In the genomic region with DNA sequence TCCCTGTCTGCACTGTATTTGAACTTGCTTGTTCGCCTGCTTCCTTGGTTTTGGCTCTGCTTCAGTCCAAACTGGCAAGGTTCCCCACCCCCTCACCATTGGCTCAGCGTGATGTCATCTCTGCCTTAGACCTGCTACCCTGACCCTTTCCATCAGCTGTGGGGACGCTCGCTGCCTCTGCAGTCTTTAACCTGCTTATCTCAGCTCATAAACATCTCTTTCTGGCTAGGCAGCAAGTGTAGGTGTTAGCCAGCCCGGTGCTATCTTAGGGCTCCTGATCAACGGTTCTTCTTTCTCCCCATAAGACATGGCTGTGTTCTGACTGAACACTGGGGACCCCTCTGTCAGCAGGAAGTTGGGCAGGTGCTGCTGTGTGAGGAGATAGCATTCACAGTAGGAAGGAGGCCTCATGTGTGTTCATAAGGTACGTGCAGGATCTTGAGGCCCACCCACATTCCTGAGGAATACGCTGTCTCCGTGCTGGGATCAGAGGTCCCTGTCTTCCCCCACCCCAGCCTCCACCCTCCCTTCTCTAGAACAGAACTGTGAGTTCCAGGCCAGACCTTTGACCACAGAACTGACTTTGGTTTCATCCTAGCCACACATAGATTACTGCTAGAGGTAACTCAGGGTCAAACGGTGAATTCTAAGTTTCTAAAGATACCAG, we compare ENCODE assay signal across 11 mouse cellular contexts. TPM values are rescaled to one million over a fixed set of nuclear protein-coding genes. Genes with fewer than 3 reads are reported as not detected.
DNase-seq lines count a peak whose midpoint lies in the region; ATAC-seq and TF ChIP-seq lines count a peak whose summit lies in the region.
"Had no signal": no experiment of that assay in that cellular context is flagged by ENCODE, and none has a peak within 500 bp of the region (broad histone marks: within the 10 kb centered on the region; RNA-seq: fewer than 3 reads in every experiment).

No protein-coding gene starts in this region.

- H3K36me3 ChIP-seq in embryonic facial prominence, embryonic 12.5 days = peaks cover 45% of the 10 kb centered on the region
- peaks cover 97% of the 10 kb centered on the region for H3K36me3 ChIP-seq in embryonic facial prominence, embryonic 10.5 days (replicated peaks)
- H3K36me3 ChIP-seq in intestine, embryonic 14.5 days (ENCODE audit: control insufficient read depth, insufficient read depth, low read length) = peaks cover 81% of the 10 kb centered on the region
- peaks cover 7% of the 10 kb centered on the region for H3K36me3 ChIP-seq in myocyte (ENCODE audit: control insufficient read depth, insufficient read depth)
- H3K36me3 ChIP-seq in forebrain, embryonic 10.5 days (replicated peaks) = peaks cover 93% of the 10 kb centered on the region

- DNase-seq in embryonic facial prominence, embryonic 10.5 days (ENCODE audit: low spot score) = no peak
- DNase-seq in intestine, embryonic 14.5 days (ENCODE audit: low spot score) = peak; percentile 69
- peak; percentile 77 to 88 for DNase-seq in kidney, postnatal 36 days
- DNase-seq in gastrocnemius, postnatal 4 days (ENCODE audit: low spot score in 2 of 2) = no peak
- no peak for DNase-seq in forebrain, embryonic 10.5 days (ENCODE audit: extremely low spot score, low spot score)
- no peak for DNase-seq in urinary bladder, adult 2 months (ENCODE audit: low spot score)
- DNase-seq: cerebellum, adult 9-11 months had no signal

- no peak for ATAC-seq in embryonic facial prominence, embryonic 12.5 days (ENCODE audit: insufficient number of reproducible peaks, insufficient read depth, low FRiP score, low TSS enrichment)
- peak; percentile 93 for ATAC-seq in intestine, embryonic 14.5 days (replicated peaks; ENCODE audit: low FRiP score, low TSS enrichment, low read depth)

- H3K4me2 ChIP-seq in embryonic facial prominence, embryonic 12.5 days (replicated peaks) = no peak overlapping the region
- H3K4me2 ChIP-seq in intestine, embryonic 14.5 days (ENCODE audit: low read length) = no peak overlapping the region
- peak overlapping the region; percentile 8 for H3K4me2 ChIP-seq in myocyte (ENCODE audit: low read depth)
- H3K4me2 ChIP-seq: neural tube, embryonic 13.5 days had no signal

- no peak overlapping the region for H3K9ac ChIP-seq in embryonic facial prominence, embryonic 12.5 days
- no peak overlapping the region for H3K9ac ChIP-seq in intestine, embryonic 14.5 days (ENCODE audit: low read length)
- H3K9ac ChIP-seq: neural tube, embryonic 13.5 days had no signal

- H3K27ac ChIP-seq in embryonic facial prominence, embryonic 12.5 days = 0 out of 2 replicates have a peak overlapping the region, but pooled peaks have one; percentile 18
- H3K27ac ChIP-seq in embryonic facial prominence, embryonic 10.5 days (replicated peaks) = no peak overlapping the region
- peak overlapping the region; percentile 29 for H3K27ac ChIP-seq in intestine, embryonic 14.5 days (ENCODE audit: low read depth)
- no peak overlapping the region for H3K27ac ChIP-seq in forebrain, embryonic 10.5 days
- H3K27ac ChIP-seq: midbrain, embryonic 10.5 days; neural tube, embryonic 13.5 days had no signal

- no peak for TF ChIP-seq POLR2A in myocyte (IDR thresholded peaks at IDR 0.05; ENCODE audit: insufficient read length, low read depth)

- no peaks in the 10 kb centered on the region for H3K79me2 ChIP-seq in myocyte (ENCODE audit: control insufficient read depth, insufficient read depth)

- H3K27me3 ChIP-seq in embryonic facial prominence, embryonic 12.5 days = no peaks in the 10 kb centered on the region
- no peaks in the 10 kb centered on the region for H3K27me3 ChIP-seq in embryonic facial prominence, embryonic 10.5 days (replicated peaks; ENCODE audit: low read depth, poor library complexity, severe bottlenecking)
- H3K27me3 ChIP-seq in intestine, embryonic 14.5 days (replicated peaks; ENCODE audit: control insufficient read depth, insufficient read depth, low read length) = no peaks in the 10 kb centered on the region
- no peaks in the 10 kb centered on the region for H3K27me3 ChIP-seq in myocyte (ENCODE audit: control insufficient read depth, insufficient read depth, insufficient read length)
- H3K27me3 ChIP-seq in forebrain, embryonic 10.5 days (ENCODE audit: poor library complexity, severe bottlenecking) = no peaks in the 10 kb centered on the region
- H3K27me3 ChIP-seq: neural tube, embryonic 13.5 days had no signal

- WGBS in embryonic facial prominence, embryonic 12.5 days = 67% methylated on average over 10 of the region's 10 CpGs
- 77% methylated on average over 10 of the region's 10 CpGs for WGBS in embryonic facial prominence, embryonic 10.5 days
- WGBS in intestine, embryonic 14.5 days = 40% methylated on average over 10 of the region's 10 CpGs
- WGBS in forebrain, embryonic 10.5 days = 86% methylated on average over 10 of the region's 10 CpGs

- no peak overlapping the region for H3K4me3 ChIP-seq in embryonic facial prominence, embryonic 12.5 days
- no peak overlapping the region for H3K4me3 ChIP-seq in embryonic facial prominence, embryonic 10.5 days
- H3K4me3 ChIP-seq in intestine, embryonic 14.5 days (ENCODE audit: low read depth, low read length) = no peak overlapping the region
- H3K4me3 ChIP-seq in myocyte = no peak overlapping the region
- no peak overlapping the region for H3K4me3 ChIP-seq in forebrain, embryonic 10.5 days
- H3K4me3 ChIP-seq: midbrain, embryonic 10.5 days; neural tube, embryonic 13.5 days had no signal

- peaks cover 21% of the 10 kb centered on the region for H3K4me1 ChIP-seq in embryonic facial prominence, embryonic 12.5 days
- H3K4me1 ChIP-seq in embryonic facial prominence, embryonic 10.5 days = peaks cover 29% of the 10 kb centered on the region
- H3K4me1 ChIP-seq in intestine, embryonic 14.5 days (replicated peaks; ENCODE audit: control insufficient read depth, insufficient read depth, low read length) = no peaks in the 10 kb centered on the region; the same call in none of the 2 replicates
- H3K4me1 ChIP-seq in forebrain, embryonic 10.5 days = peaks cover 18% of the 10 kb centered on the region
- H3K4me1 ChIP-seq: midbrain, embryonic 10.5 days; neural tube, embryonic 13.5 days had no signal

- H3K9me3 ChIP-seq in embryonic facial prominence, embryonic 12.5 days = no peaks in the 10 kb centered on the region
- no peaks in the 10 kb centered on the region for H3K9me3 ChIP-seq in embryonic facial prominence, embryonic 10.5 days
- no peaks in the 10 kb centered on the region for H3K9me3 ChIP-seq in intestine, embryonic 14.5 days (ENCODE audit: control insufficient read depth, low read length)
- H3K9me3 ChIP-seq in forebrain, embryonic 10.5 days = no peaks in the 10 kb centered on the region
- H3K9me3 ChIP-seq: midbrain, embryonic 10.5 days; neural tube, embryonic 13.5 days had no signal

- H3ac ChIP-seq in myocyte (ENCODE audit: control insufficient read depth, insufficient read length) = no peak overlapping the region

TF ChIP-seq in myocyte, 11 proteins besides CTCF, POLR2A, EP300 and RAD21:
- TF ChIP-seq USF1 (IDR thresholded peaks at IDR 0.05; ENCODE audit: low read depth) = no peak
- no peak for TF ChIP-seq POLR2AphosphoS2 (IDR thresholded peaks at IDR 0.05; ENCODE audit: insufficient read length, low read depth)
- TF ChIP-seq CEBPB (IDR thresholded peaks at IDR 0.05; ENCODE audit: insufficient read depth, poor library complexity, severe bottlenecking) = no peak
- TF ChIP-seq TCF3 (IDR thresholded peaks at IDR 0.05; ENCODE audit: insufficient read length, low read depth) = no peak
- TF ChIP-seq E2F4 (IDR thresholded peaks at IDR 0.05; ENCODE audit: insufficient read depth) = no peak
- TF ChIP-seq TCF12 (IDR thresholded peaks at IDR 0.05; ENCODE audit: insufficient read depth, poor library complexity, severe bottlenecking) = no peak
- TF ChIP-seq MAX (IDR thresholded peaks at IDR 0.05; ENCODE audit: low read depth) = no peak
- no peak for TF ChIP-seq MYOG (IDR thresholded peaks at IDR 0.05; ENCODE audit: control insufficient read depth in 1 of 3, insufficient read depth in 1 of 3, insufficient read length in 2 of 3, low read depth in 2 of 3)
- TF ChIP-seq REST (IDR thresholded peaks at IDR 0.05; ENCODE audit: insufficient read depth, insufficient read length) = no peak
- no peak for TF ChIP-seq MYOD1 (IDR thresholded peaks at IDR 0.05; ENCODE audit: control insufficient read depth in 1 of 3, insufficient read length in 2 of 3, low read depth in 2 of 3)
- no peak for TF ChIP-seq SRF (IDR thresholded peaks at IDR 0.05; ENCODE audit: control insufficient read depth, insufficient read length, low read depth)

RNA-seq across cellular contexts. Expression of gene Apoa1, which starts 21.4 kb away (rescaled TPM):
- polyA plus RNA-seq in embryonic facial prominence, embryonic 12.5 days (2016; fragmentation: Nextera tagmentation; extraction: Ambion mirVana) = 2.3 and 2.7 TPM in 2 replicates
- 1.4 TPM in 2 replicates for polyA plus RNA-seq in embryonic facial prominence, embryonic 10.5 days (2016; fragmentation: Nextera tagmentation; extraction: Ambion mirVana)
- 204 and 281 TPM in 2 replicates for polyA plus RNA-seq in intestine, embryonic 14.5 days (2014; fragmentation: Nextera tagmentation; extraction: Ambion mirVana)
- not detected for polyA plus RNA-seq in myocyte (2012; fragmentation: generic; extraction: Trizol)
- 10 to 100 TPM in 1 of 2 experiments, 1 to 10 TPM in 1; 4.0 to 31.8 TPM for total RNA-seq in gastrocnemius, postnatal 4 days (2021)
- polyA plus RNA-seq in forebrain, embryonic 10.5 days (2016; fragmentation: Nextera tagmentation; extraction: Ambion mirVana) = 0.95 and 1.1 TPM in 2 replicates
- polyA plus RNA-seq in urinary bladder, adult 2 months (2012; rRNA removed) = 0.51 and 0.87 TPM in 2 replicates

RNA-seq across cellular contexts. Expression of gene Apoc3, which starts 28.5 kb away (rescaled TPM):
- polyA plus RNA-seq in embryonic facial prominence, embryonic 12.5 days (2016; fragmentation: Nextera tagmentation; extraction: Ambion mirVana) = not detected in 2 replicates
- polyA plus RNA-seq in embryonic facial prominence, embryonic 10.5 days (2016; fragmentation: Nextera tagmentation; extraction: Ambion mirVana) = not detected in 2 replicates
- 6.8 and 12.2 TPM in 2 replicates for polyA plus RNA-seq in intestine, embryonic 14.5 days (2014; fragmentation: Nextera tagmentation; extraction: Ambion mirVana)
- polyA plus RNA-seq in myocyte (2012; fragmentation: generic; extraction: Trizol) = not detected
- total RNA-seq in gastrocnemius, postnatal 4 days (2021) = not detected
- not detected in 2 replicates for polyA plus RNA-seq in forebrain, embryonic 10.5 days (2016; fragmentation: Nextera tagmentation; extraction: Ambion mirVana)
- 0.34 and 0.68 TPM in 2 replicates for polyA plus RNA-seq in urinary bladder, adult 2 months (2012; rRNA removed)
- polyA plus RNA-seq: midbrain, embryonic 10.5 days; neural tube, embryonic 13.5 days had no signal

RNA-seq across cellular contexts. Expression of gene Apoa4, which starts 33.5 kb away (rescaled TPM):
- polyA plus RNA-seq in embryonic facial prominence, embryonic 12.5 days (2016; fragmentation: Nextera tagmentation; extraction: Ambion mirVana) = not detected in 2 replicates
- polyA plus RNA-seq in embryonic facial prominence, embryonic 10.5 days (2016; fragmentation: Nextera tagmentation; extraction: Ambion mirVana) = not detected in 2 replicates
- polyA plus RNA-seq in intestine, embryonic 14.5 days (2014; fragmentation: Nextera tagmentation; extraction: Ambion mirVana) = 6.9 and 12.3 TPM in 2 replicates
- not detected for polyA plus RNA-seq in myocyte (2012; fragmentation: generic; extraction: Trizol)
- total RNA-seq in gastrocnemius, postnatal 4 days (2021) = under 1 TPM in 1 of 2 experiments, not detected in 1; 0.15 TPM
- not detected in 2 replicates for polyA plus RNA-seq in forebrain, embryonic 10.5 days (2016; fragmentation: Nextera tagmentation; extraction: Ambion mirVana)
- polyA plus RNA-seq in urinary bladder, adult 2 months (2012; rRNA removed) = 0.04 TPM in 1 of 2 replicates, not detected in the other
- polyA plus RNA-seq: midbrain, embryonic 10.5 days had no signal

Comparison
In these comparisons a context has a peak if more than half of its experiments do, and no peak if none do; other contexts are left out.
1. H3K27ac ChIP-seq: peak in embryonic facial prominence, embryonic 12.5 days (single experiment) and intestine, embryonic 14.5 days (single experiment); none in embryonic facial prominence, embryonic 10.5 days (single experiment) and forebrain, embryonic 10.5 days (single experiment).
2. DNase-seq: peak in intestine, embryonic 14.5 days (single experiment) and kidney, postnatal 36 days (2 of 2); none in embryonic facial prominence, embryonic 10.5 days (single experiment), gastrocnemius, postnatal 4 days (0 of 2), forebrain, embryonic 10.5 days (single experiment) and urinary bladder, adult 2 months (single experiment).
3. RNA of gene Apoa1, which starts 21.4 kb away (polyA plus RNA-seq): 204 to 281 TPM in intestine, embryonic 14.5 days; 2.3 to 2.7 TPM in embryonic facial prominence, embryonic 12.5 days, 1.4 TPM in embryonic facial prominence, embryonic 10.5 days, 0.95 to 1.1 TPM in forebrain, embryonic 10.5 days, 0.51 to 0.87 TPM in urinary bladder, adult 2 months and not detected in myocyte (single experiment); every median in the first group is over 10 times any median in the second.